Mouse (Mus musculus) hindbrain, embryonic 16.5 days (tissue): ENCODE measurements around the gene Nmd3. TPM values are rescaled to one million over a fixed set of nuclear protein-coding genes. Genes with fewer than 3 reads are reported as not detected.

Source experiments
- ATAC-seq: fragments of 200-750 bp; cut with Nextera tagmentation; 2 replicates; pipeline ENCODE4 v1.8.0; 2017; ENCODE audit warnings: moderate TSS enrichment, moderate library complexity
- H3K27ac ChIP-seq: fragments of 300-500 bp; sonication (generic); 2 replicates; pipeline ENCODE4 v1.5.1; 2014; ENCODE audit warnings: low read depth, mild to moderate bottlenecking, control low read depth, low read length, moderate library complexity
- H3K27me3 ChIP-seq: fragments of 300-500 bp; sonication (generic); replicated peaks from 2 replicates; pipeline ENCODE4 v1.6.1; 2014; ENCODE audit warnings: low read length; ENCODE audit not compliant: control insufficient read depth, insufficient read depth
- H3K36me3 ChIP-seq: fragments of 300-500 bp; sonication (generic); 2 replicates; pipeline ENCODE4 v1.6.1; 2014; ENCODE audit warnings: mild to moderate bottlenecking, low read length, moderate library complexity, mixed read lengths; ENCODE audit not compliant: control insufficient read depth, insufficient read depth
- H3K4me1 ChIP-seq: fragments of 300-500 bp; sonication (generic); 2 replicates; pipeline ENCODE4 v1.6.1; 2014; ENCODE audit warnings: low read depth, low read length; ENCODE audit not compliant: control insufficient read depth, insufficient read depth
- H3K4me2 ChIP-seq: fragments of 300-500 bp; sonication (generic); 2 replicates; pipeline ENCODE4 v1.6.1; 2014; ENCODE audit warnings: mild to moderate bottlenecking, low read length, control low read depth, moderate library complexity
- H3K4me3 ChIP-seq: fragments of 300-500 bp; sonication (generic); 2 replicates; pipeline ENCODE4 v1.5.1; 2014; ENCODE audit warnings: mild to moderate bottlenecking, low read length, control low read depth, moderate library complexity
- H3K9ac ChIP-seq: fragments of 300-500 bp; sonication (generic); 2 replicates; pipeline ENCODE4 v1.6.1; 2014; ENCODE audit warnings: low read depth, mild to moderate bottlenecking, control low read depth, low read length, moderate library complexity
- H3K9me3 ChIP-seq: fragments of 300-500 bp; sonication (generic); 2 replicates; pipeline ENCODE4 v1.6.1; 2014; ENCODE audit warnings: mild to moderate bottlenecking, low read length, moderate library complexity; ENCODE audit not compliant: control insufficient read depth
- WGBS: fragments of 180-500 bp; shearing (Covaris S2); extraction: QIAGEN DNeasy Blood & Tissue Kit; methylation state at CpG from one replicate; pipeline ENCODE4 v1.1.7; 2014; 5-methylcytosine and 5-hydroxymethylcytosine counted together
- polyA plus RNA-seq: library from polyadenylated mRNA; unstranded; fragments of >200 nt; fragmentation: Nextera tagmentation; extraction: Ambion mirVana; gene quantifications from 2 replicates; pipeline ENCODE4 v1.2.1, GENCODE M21; 2015

Nmd3 gene
- polyA plus RNA-seq, 1 experiment from 2014 or later, result 91.8 TPM

DNA sequence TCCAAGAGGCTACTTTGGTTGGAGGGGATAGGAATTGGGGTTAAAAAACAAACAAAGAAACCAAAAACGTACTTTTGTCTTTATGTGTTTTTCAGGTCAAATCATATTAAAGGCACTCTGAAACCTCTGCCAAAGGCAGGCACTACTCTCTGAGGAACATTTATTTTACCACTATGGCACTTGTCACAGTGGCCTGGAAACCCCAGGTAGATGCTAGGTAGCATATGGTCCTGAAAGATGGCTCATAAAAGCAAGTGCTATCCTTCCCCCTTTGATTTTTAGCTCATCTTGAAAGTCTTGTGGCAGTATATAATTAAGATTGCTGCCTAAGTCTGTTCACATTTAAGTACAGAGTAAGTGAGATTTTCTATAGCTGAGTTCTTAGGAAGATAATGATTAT is 35.7 kb downstream of the Nmd3 start:
- Histone ChIP-seq H3K9ac (no peak overlapping the region), H3K27ac (no peak overlapping the region), H3K4me3 (no peak overlapping the region), H3K36me3 (peaks cover 21% of the 10 kb centered on the region), H3K4me1 (no peaks in the 10 kb centered on the region), H3K9me3 (no peaks in the 10 kb centered on the region), H3K27me3 (no peaks in the 10 kb centered on the region), H3K4me2 (no peak overlapping the region)
- no peak for ATAC-seq
- WGBS, result 97% methylated on average over 1 of the region's 1 CpGs

DNA sequence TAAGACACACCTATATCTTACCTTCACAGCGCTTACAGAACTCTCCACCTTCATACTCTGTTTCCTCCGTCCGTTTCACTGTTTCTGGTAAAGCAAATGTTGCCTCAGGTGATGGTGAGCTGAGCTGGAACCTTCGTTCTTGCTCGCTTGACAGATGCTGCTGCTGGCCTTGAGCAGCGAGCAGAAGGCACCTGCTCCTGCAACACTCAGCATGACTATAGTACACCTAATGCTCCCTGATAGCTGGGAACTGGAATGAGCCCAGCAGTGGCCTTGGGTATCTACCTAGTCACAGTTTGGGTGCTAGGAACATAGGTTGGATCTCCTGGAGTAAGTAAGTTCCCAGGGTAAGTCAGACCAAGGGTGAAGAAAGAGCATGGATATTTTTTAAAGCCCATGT is 38.3 kb downstream of the Nmd3 start:
- H3K9ac ChIP-seq, result no peak overlapping the region
- H3K9me3 ChIP-seq, result no peaks in the 10 kb centered on the region
- no peak overlapping the region for H3K27ac ChIP-seq
- ATAC-seq, result no peak
- peaks cover 10% of the 10 kb centered on the region for H3K36me3 ChIP-seq
- no peaks in the 10 kb centered on the region for H3K27me3 ChIP-seq
- H3K4me1 ChIP-seq, result no peaks in the 10 kb centered on the region
- H3K4me2 ChIP-seq, result no peak overlapping the region
- 86% methylated on average over 6 of the region's 6 CpGs for WGBS
- H3K4me3 ChIP-seq, result no peak overlapping the region

DNA sequence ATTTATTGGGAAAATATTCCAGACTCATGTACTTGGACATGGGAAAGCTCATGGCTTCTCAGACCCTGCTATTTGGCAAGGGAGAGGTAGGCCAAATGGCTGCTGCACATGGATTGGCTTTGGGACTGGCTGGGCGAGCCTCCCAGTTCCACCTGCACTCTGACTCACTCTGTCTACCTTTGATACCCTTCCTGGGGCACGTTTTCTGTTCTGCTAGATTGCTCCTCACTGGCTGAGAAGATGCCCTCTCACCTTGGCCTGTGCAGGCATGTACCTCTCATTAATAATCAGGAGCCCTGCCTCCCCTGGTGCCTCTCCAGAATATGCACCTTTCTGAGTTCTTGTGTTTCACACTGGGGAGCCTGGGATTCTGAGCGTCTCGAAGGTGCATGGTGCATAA is 39.4 kb downstream of the Nmd3 start:
- no peak for ATAC-seq
- 95% methylated on average over 4 of the region's 4 CpGs for WGBS
- no peak overlapping the region for H3K4me2 ChIP-seq
- no peak overlapping the region for H3K9ac ChIP-seq
- no peaks in the 10 kb centered on the region for H3K9me3 ChIP-seq
- H3K4me3 ChIP-seq, result no peak overlapping the region
- H3K4me1 ChIP-seq, result no peaks in the 10 kb centered on the region
- H3K36me3 ChIP-seq, result peaks cover 13% of the 10 kb centered on the region
- no peaks in the 10 kb centered on the region for H3K27me3 ChIP-seq
- no peak overlapping the region for H3K27ac ChIP-seq

DNA sequence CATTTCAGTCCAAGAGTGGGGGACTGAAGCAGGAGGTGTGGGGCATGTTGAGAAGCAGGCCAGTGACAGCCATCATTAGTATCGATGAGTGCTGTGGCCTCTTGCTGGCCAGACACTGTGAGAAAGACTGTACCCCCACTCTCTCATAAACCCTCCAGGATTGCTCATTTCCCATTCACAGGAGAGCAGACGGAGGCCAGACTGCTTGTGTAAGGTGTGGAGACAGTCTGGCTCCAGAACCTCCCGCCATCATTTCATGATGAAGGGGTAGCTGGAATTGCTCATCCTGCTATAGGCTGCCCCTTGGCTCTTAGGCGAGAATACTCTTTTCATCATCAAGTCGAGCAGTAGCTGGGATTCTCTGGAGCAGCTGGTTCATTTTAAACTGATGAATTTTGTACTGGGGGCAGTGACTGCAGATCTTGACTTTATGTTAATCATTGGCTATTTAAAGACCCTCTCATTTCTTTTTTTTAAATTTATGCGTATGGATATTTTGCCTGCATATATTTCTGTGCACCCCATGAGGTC is 41.1 kb downstream of the Nmd3 start:
- no peak overlapping the region for H3K4me2 ChIP-seq
- no peaks in the 10 kb centered on the region for H3K9me3 ChIP-seq
- ATAC-seq, result no peak
- no peak overlapping the region for H3K4me3 ChIP-seq
- H3K36me3 ChIP-seq, result peaks cover 17% of the 10 kb centered on the region
- no peaks in the 10 kb centered on the region for H3K4me1 ChIP-seq
- H3K27me3 ChIP-seq, result no peaks in the 10 kb centered on the region
- no peak overlapping the region for H3K9ac ChIP-seq
- no peak overlapping the region for H3K27ac ChIP-seq
- WGBS, result 80% methylated on average over 6 of the region's 6 CpGs

DNA sequence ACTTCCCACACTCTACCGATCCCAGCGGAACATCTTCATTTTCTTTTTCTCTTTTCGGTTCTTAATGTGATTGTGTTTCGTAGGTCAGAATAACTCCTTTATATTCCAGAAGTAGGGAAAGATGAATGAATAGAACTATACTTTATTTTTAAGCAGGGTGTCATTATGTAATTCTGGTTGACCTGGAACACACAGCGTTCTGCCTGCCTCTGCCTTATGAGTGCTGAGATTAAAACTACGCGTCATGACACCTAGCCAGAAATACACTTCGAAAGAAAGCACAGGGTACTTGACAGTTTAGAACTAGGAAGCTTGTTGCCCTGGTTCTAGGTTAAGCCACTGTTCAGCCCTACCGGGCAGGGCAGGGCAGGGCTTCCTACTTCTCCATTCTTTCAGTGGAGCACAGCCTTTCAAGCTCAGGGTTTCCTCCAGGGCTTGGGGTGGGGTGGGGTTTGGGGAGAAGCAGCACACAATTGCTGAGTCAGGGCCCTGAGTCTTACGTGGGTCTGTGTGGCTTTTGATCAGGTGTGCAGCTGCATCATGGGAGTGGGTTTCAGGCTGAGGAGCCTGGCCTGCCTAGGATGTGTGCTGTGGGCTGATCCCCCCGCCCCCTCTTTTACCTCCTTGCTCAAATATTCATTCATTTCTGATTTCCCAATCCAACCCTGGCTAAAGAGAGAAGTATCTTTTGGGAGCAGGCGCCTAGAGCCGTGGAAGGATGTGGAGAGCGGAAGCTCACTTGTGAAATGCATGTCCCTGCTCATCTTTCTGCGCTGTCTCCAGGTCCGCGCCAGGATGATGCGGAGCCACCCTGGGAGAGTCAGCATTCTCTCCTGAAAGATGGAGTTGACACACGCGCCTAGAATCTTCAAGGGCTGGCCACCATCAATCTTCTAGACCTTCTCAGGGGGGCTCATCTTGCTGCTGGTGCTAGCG is 42.1 kb downstream of the Nmd3 start:
- no peaks in the 10 kb centered on the region for H3K9me3 ChIP-seq
- H3K36me3 ChIP-seq, result peaks cover 10% of the 10 kb centered on the region
- no peak overlapping the region for H3K27ac ChIP-seq
- no peak overlapping the region for H3K4me2 ChIP-seq
- no peak overlapping the region for H3K9ac ChIP-seq
- WGBS, result 90% methylated on average over 21 of the region's 21 CpGs
- no peak overlapping the region for H3K4me3 ChIP-seq
- no peaks in the 10 kb centered on the region for H3K27me3 ChIP-seq
- 0 out of 2 replicates have a peak, but pooled peaks have one; percentile 50 for ATAC-seq
- no peaks in the 10 kb centered on the region for H3K4me1 ChIP-seq

DNA sequence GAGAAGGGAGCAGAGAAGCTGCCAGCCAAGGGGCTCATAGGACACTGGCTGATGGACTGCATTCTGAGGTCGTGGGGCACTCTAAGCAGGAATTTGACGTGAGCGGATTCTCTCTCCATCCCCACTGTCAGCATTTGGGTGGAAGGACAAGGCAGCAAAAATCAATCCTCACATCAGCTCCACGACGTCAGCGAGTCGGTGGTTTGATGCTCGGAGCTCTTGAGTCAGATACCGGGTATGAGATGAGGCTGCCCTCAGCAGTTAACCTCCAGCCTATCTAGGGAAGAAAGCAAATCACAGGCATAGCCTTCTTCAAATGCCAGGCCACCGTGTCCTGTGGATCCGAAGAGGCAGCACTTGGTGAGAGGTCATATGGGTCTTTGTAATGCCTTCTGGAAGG is 43.4 kb downstream of the Nmd3 start:
- Histone ChIP-seq H3K36me3 (peaks cover 10% of the 10 kb centered on the region), H3K27ac (no peak overlapping the region), H3K4me2 (no peak overlapping the region), H3K4me3 (no peak overlapping the region), H3K27me3 (no peaks in the 10 kb centered on the region), H3K9ac (no peak overlapping the region), H3K4me1 (no peaks in the 10 kb centered on the region), H3K9me3 (no peaks in the 10 kb centered on the region)
- 96% methylated on average over 11 of the region's 11 CpGs for WGBS
- no peak for ATAC-seq

DNA sequence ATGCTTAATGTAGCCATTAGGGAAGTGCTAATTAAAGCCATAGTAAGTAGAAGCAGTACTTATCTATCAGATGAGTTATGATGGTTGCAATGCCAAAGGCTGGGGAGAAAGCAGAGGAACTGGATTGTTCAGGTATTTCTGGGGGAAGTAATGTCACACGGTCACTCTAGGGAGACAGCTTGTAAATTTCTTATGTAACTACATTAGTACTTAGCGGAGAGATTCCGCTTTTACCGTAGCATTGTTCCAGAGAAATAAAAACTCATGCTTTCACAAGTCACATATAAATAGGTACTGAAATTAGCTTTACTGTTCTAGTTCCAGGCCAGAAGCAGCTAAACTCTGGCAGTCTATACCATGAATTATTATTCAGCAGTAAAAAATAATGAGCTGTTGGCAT is 47.4 kb downstream of the Nmd3 start:
- no peak overlapping the region for H3K4me3 ChIP-seq
- H3K9me3 ChIP-seq, result no peaks in the 10 kb centered on the region
- WGBS, result 85% methylated on average over 4 of the region's 4 CpGs
- ATAC-seq, result no peak
- H3K4me1 ChIP-seq, result no peaks in the 10 kb centered on the region
- H3K36me3 ChIP-seq, result peaks cover 10% of the 10 kb centered on the region
- no peaks in the 10 kb centered on the region for H3K27me3 ChIP-seq
- no peak overlapping the region for H3K4me2 ChIP-seq
- no peak overlapping the region for H3K27ac ChIP-seq
- no peak overlapping the region for H3K9ac ChIP-seq

DNA sequence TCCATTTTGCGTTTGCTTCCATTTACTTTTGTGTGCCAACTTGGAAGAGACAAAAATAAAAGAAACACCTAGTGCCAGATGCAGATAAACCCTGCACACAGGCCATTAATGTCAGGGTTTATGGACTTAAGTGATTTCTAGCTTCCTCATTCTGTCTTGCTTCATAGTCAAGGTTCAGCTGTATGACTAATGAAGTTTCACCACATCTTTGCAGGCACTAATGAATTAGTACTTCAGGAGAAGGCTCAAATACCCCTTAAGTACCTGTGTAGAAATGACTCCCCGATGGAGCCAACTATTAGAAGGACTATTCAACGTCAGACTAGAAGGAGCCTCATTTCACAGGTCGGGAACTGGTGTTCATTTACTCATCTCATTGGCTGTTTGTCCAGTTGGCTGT is 51.6 kb downstream of the Nmd3 start:
- H3K4me2 ChIP-seq, result no peak overlapping the region
- H3K9me3 ChIP-seq, result no peaks in the 10 kb centered on the region
- ATAC-seq, result no peak
- H3K36me3 ChIP-seq, result no peaks in the 10 kb centered on the region
- no peaks in the 10 kb centered on the region for H3K27me3 ChIP-seq
- H3K27ac ChIP-seq, result no peak overlapping the region
- H3K4me1 ChIP-seq, result no peaks in the 10 kb centered on the region
- H3K9ac ChIP-seq, result no peak overlapping the region
- WGBS, result 88% methylated on average over 4 of the region's 4 CpGs
- no peak overlapping the region for H3K4me3 ChIP-seq

DNA sequence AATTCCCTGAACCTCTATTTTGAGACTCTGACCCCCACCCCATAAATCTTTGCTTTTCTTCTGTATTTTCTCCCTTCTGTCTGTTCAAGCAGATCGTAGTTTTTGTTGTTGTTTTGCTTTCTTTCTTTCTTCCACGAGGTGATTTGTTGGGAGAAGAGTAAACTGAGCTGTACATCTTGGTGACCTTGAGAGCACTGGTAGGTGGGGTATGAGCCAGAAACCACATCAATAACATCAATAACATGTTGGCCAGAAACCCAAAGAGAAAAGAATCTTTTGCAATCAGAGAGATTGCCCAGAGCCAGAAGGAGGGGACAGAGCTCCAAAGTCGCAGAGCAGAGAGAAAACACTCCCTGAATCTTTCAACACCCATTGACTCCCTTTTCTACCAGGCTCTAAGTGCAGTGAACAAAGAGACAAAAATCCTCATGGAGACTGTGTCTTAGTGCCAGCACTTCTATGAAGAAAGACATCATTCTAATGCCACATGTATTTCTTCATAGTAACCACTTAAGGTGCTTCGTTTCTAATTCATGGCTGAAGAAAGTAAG is 57.5 kb downstream of the Nmd3 start:
- WGBS, result 81% methylated on average over 4 of the region's 4 CpGs
- ATAC-seq, result no peak
- H3K27me3 ChIP-seq, result no peaks in the 10 kb centered on the region
- no peak overlapping the region for H3K9ac ChIP-seq
- no peaks in the 10 kb centered on the region for H3K4me1 ChIP-seq
- H3K36me3 ChIP-seq, result no peaks in the 10 kb centered on the region
- no peak overlapping the region for H3K4me2 ChIP-seq
- H3K27ac ChIP-seq, result no peak overlapping the region
- no peak overlapping the region for H3K4me3 ChIP-seq
- no peaks in the 10 kb centered on the region for H3K9me3 ChIP-seq
